Mouse (Mus musculus): ENCODE results near the gene Fam126a.
"Not testable (repeated sequence)": the region's sequence is repeated elsewhere in the genome, so short reads cannot be mapped to it uniquely, and the experiment has no call there.

Fam126a gene

DNA sequence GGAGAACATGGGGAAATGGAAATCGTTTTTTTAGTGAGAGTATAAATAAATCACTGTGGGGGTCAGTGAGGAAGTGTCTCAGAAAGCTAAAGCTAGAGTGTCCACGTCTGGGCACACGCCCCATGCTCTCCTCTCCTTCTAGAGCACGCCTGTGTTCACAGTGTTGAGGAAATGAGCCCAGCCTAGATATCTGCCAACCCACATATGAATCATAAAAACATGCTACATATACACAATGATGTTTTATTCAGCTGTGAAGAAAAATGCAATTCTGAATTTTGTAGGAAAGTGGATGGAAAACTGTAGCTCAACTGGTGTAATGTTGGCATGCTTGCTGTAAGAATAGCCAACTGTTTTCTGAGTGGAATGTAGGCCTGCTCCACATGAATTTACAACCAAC, 130.3 kb downstream of the Fam126a start:
- no peak for DNase-seq (ENCODE audit: low spot score)

- DNase-seq (ENCODE audit: low spot score): peak; percentile 1
Measured at GRCm38 (mm10) chr5:23893864-23894771, 136.4 kb downstream of the Fam126a start.

DNA sequence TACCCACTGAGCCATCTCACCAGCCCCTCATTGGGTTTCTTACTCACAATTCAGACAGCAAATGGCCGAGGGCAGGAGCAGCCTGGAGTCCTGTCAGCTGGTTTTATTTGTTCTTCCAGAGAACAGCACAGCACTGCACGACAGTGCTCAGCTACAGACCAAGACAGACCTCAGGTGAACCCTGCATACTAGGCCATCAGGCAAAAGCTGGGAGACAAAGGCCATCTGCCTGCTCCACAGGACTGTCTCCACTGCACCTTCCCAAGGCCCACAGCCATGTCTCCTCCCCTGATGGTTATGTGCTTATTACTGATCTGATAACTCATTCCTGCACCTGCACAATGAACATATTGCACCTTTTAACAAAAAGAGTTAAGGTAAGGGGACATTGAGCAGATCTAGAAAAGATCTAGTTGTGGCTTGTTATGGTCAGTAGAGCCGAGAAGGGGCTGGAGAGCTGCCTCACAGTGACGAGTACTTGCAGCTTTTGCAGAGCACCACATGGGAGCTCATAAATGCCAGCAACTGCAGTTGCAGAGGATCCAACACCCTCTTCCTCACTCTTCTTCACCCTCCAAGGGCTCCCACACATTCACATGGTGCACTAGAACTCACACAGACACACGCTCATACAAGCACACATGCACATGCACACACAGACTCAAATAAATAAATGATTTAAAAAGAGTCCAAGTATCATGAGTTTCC, 137.2 kb downstream of the Fam126a start:
- DNase-seq (ENCODE audit: low spot score): no peak

- no peak for DNase-seq (ENCODE audit: low spot score)
Measured at GRCm38 (mm10) chr5:23890734-23891133, 139.8 kb downstream of the Fam126a start.

DNA sequence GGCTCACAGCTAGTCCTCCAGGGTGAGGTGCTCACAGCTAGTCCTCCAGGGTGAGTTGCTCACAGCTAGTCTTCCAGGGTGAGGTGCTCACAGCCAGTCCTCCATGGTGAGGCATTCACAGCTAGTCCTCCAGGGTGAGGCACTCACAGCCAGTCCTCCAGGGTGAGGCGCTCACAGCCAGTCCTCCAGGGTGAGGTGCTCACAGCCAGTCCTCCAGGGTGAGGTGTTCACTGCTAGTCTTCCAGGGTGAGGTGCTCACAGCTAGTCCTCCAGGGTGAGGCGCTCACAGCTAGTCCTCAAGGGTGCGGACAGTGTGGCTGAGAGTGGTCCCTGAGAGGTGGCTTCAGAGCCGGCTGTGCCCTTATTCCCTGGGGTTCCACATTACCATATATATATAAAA, 141.0 kb downstream of the Fam126a start:
- no peak for DNase-seq (ENCODE audit: low spot score)

DNA sequence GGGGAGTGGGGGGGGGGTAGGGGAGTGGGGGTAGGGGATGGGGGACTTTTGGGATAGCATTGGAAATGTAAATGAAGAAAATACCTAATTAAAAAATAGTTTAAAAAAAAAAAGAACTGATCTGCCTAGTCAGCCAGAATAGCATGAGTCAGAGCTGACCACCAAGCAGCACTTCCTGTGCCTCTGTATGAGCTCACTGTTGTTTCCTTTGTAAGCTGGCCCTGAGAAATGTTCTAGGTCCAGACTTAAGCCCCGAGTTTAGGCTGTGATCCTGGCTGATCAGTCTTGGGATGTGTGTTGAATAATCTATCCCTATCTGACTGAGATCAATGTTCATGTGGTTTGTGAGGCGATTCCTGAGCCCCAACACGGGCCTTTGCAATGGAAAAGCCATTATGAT, 143.4 kb downstream of the Fam126a start:
- no peak for DNase-seq (ENCODE audit: low spot score)

- peak; percentile 17 for DNase-seq (ENCODE audit: low spot score)
Measured at GRCm38 (mm10) chr5:23874457-23874856, 156.0 kb downstream of the Fam126a start.

DNA sequence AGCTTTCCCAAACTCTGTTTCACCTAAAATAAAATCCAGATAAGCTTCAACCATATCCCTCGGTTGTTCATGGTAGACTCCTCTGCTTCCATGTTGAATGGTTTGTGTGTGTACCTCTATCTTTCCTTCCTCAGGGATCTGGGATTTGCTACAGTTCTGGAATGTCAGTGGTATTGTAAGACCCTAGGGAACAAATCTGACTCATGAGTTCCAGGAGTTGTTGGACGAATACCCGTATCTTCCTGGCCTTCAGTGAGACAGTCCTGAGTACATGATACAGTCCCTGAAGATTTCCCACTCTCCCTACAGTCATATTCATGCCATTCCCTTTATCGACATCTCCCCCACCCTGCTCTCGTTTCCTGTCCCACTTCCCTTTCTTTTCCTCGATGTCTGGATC, 157.9 kb downstream of the Fam126a start:
- DNase-seq (ENCODE audit: low spot score): no peak

DNA sequence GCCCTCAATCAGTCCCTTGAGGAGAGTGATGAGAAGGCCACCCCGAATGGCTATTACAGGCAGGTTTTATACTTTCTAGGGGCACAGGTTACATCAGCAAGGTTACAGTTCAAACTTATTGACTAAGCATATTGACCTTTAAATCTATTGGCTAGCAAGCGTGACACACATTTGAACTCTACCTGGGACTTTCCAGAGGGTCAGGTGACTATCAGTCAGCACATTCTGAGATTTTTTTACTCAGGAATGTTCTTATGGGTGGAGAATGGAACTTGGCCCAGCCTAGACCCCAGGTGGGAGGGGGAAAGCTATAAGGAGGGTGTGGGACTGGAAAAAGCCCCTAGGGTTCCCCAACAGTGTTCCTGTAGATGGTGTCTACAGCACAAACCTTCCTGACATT, 159.2 kb downstream of the Fam126a start:
- DNase-seq (ENCODE audit: low spot score): not testable (repeated sequence)

GRCm38 (mm10) chr5:23865941-23866340, 164.5 kb downstream of the Fam126a start:
- no peak for DNase-seq (ENCODE audit: low spot score)
